In genomic region chr7:31097583-31098248, GRCm38 (mm10) we compare ENCODE assay signal across 8 mouse cellular contexts. TPM values are rescaled to one million over a fixed set of nuclear protein-coding genes. Genes with fewer than 3 reads are reported as not detected.
DNase-seq lines count a peak whose midpoint lies in the region; ATAC-seq and TF ChIP-seq lines count a peak whose summit lies in the region.

No protein-coding gene starts in this region.

- peak; percentile 84 for TF ChIP-seq CTCF in testis, adult 2 months (IDR thresholded peaks at IDR 0.05; ENCODE audit: control insufficient read depth, insufficient read depth, insufficient replicate concordance, low read depth, low read length)

- H3K27me3 ChIP-seq in forebrain, embryonic 13.5 days: no peaks in the 10 kb centered on the region
- no peaks in the 10 kb centered on the region for H3K27me3 ChIP-seq in liver, embryonic 16.5 days (ENCODE audit: control insufficient read depth, insufficient read depth, low read depth, low read length)
- H3K27me3 ChIP-seq in neural tube, embryonic 14.5 days (ENCODE audit: control insufficient read depth, insufficient read depth, low read length): no peaks in the 10 kb centered on the region
- no peaks in the 10 kb centered on the region for H3K27me3 ChIP-seq in testis, adult 2 months (ENCODE audit: control insufficient read depth, insufficient read depth, low read length)

- H3K4me1 ChIP-seq in forebrain, embryonic 13.5 days: no peaks in the 10 kb centered on the region
- no peaks in the 10 kb centered on the region for H3K4me1 ChIP-seq in liver, embryonic 16.5 days (ENCODE audit: control insufficient read depth, low read depth, low read length)
- no peaks in the 10 kb centered on the region for H3K4me1 ChIP-seq in neural tube, embryonic 14.5 days (ENCODE audit: control insufficient read depth, insufficient read depth, low read length)
- H3K4me1 ChIP-seq in testis, adult 2 months (ENCODE audit: control insufficient read depth, insufficient read depth, low read length): no peaks in the 10 kb centered on the region; the same call in 1 of the 2 replicates

- peak overlapping the region; percentile 49 for H3K4me2 ChIP-seq in forebrain, embryonic 13.5 days
- H3K4me2 ChIP-seq in liver, embryonic 16.5 days (ENCODE audit: low read depth, low read length): no peak overlapping the region
- H3K4me2 ChIP-seq in neural tube, embryonic 14.5 days (ENCODE audit: low read depth, low read length): peak overlapping the region; percentile 14; the same call in 1 of the 2 replicates

- H3K9ac ChIP-seq in forebrain, embryonic 13.5 days: no peak overlapping the region
- no peak overlapping the region for H3K9ac ChIP-seq in liver, embryonic 16.5 days (ENCODE audit: low read depth, low read length)
- H3K9ac ChIP-seq in neural tube, embryonic 14.5 days (replicated peaks; ENCODE audit: low read depth, low read length): no peak overlapping the region

- WGBS in forebrain, embryonic 13.5 days: 36% methylated on average over 20 of the region's 20 CpGs
- WGBS in liver, embryonic 16.5 days (ENCODE audit: insufficient replicate concordance): 35% methylated on average over 20 of the region's 20 CpGs
- WGBS in neural tube, embryonic 14.5 days: 39% methylated on average over 20 of the region's 20 CpGs

- no peak for TF ChIP-seq POLR2A in testis, adult 2 months (IDR thresholded peaks at IDR 0.05; ENCODE audit: control insufficient read depth, low read depth, low read length)

- intact Hi-C loops in heart, postnatal 10 days (cut with DNase I): loop anchor here (1.0 to 2.0 kb wide), 2 partner anchors 15 to 38 kb away; partner anchors contain the start of gene Lgi4

- no peak overlapping the region for H3K27ac ChIP-seq in forebrain, embryonic 13.5 days
- no peak overlapping the region for H3K27ac ChIP-seq in liver, embryonic 16.5 days (ENCODE audit: low read length)
- H3K27ac ChIP-seq in neural tube, embryonic 14.5 days (ENCODE audit: low read depth, low read length): no peak overlapping the region
- no peak overlapping the region for H3K27ac ChIP-seq in testis, adult 2 months (ENCODE audit: control insufficient read depth, insufficient read depth, low read depth, low read length)

- DNase-seq in CD8-positive naive resting alpha-beta T cell, adult 2 months (ENCODE audit: low read depth in 2 of 2, low spot score in 2 of 2): peak; percentile 81 to 86
- DNase-seq in c-Kit-positive CD71-positive TER-119-negative erythroid progenitor cells, embryonic 14.5 days (ENCODE audit: low read depth): peak; percentile 59
- DNase-seq in heart, postnatal 10 days: peak; percentile 95 to 96
- DNase-seq in kidney, postnatal 4 days: peak; percentile 96 to 97

- ATAC-seq in forebrain, embryonic 13.5 days: peak; percentile 96
- ATAC-seq in liver, embryonic 16.5 days (ENCODE audit: low read depth): peak; percentile 78
- peak; percentile 94 for ATAC-seq in neural tube, embryonic 14.5 days (ENCODE audit: low read depth)

- H3K36me3 ChIP-seq in forebrain, embryonic 13.5 days (ENCODE audit: poor library complexity, severe bottlenecking): no peaks in the 10 kb centered on the region
- no peaks in the 10 kb centered on the region for H3K36me3 ChIP-seq in liver, embryonic 16.5 days (ENCODE audit: control insufficient read depth, insufficient read depth)
- no peaks in the 10 kb centered on the region for H3K36me3 ChIP-seq in neural tube, embryonic 14.5 days (ENCODE audit: control insufficient read depth, insufficient read depth, low read length)
- H3K36me3 ChIP-seq in testis, adult 2 months (ENCODE audit: control insufficient read depth, insufficient read depth, low read length): no peaks in the 10 kb centered on the region

- H3K4me3 ChIP-seq in forebrain, embryonic 13.5 days: peak overlapping the region; percentile 20
- no peak overlapping the region for H3K4me3 ChIP-seq in liver, embryonic 16.5 days (ENCODE audit: low read depth, low read length)
- H3K4me3 ChIP-seq in neural tube, embryonic 14.5 days (ENCODE audit: low read depth, low read length): no peak overlapping the region
- peak overlapping the region; percentile 73 for H3K4me3 ChIP-seq in testis, adult 2 months (ENCODE audit: control insufficient read depth, low read depth, low read length)

- no peaks in the 10 kb centered on the region for H3K9me3 ChIP-seq in forebrain, embryonic 13.5 days (replicated peaks)
- no peaks in the 10 kb centered on the region for H3K9me3 ChIP-seq in liver, embryonic 16.5 days (replicated peaks; ENCODE audit: control insufficient read depth, low read length)
- H3K9me3 ChIP-seq in neural tube, embryonic 14.5 days (ENCODE audit: control insufficient read depth, low read length): no peaks in the 10 kb centered on the region

RNA-seq across cellular contexts. Expression of gene Hpn, which starts 17.4 kb away (rescaled TPM):
- not detected in 2 replicates for polyA plus RNA-seq in forebrain, embryonic 13.5 days (2015; fragmentation: Nextera tagmentation; extraction: Ambion mirVana)
- total RNA-seq in heart, postnatal 10 days (2021): 1 to 10 TPM; 2.5 to 3.0 TPM
- 129 and 145 TPM in 2 replicates for polyA plus RNA-seq in liver, embryonic 16.5 days (2015; fragmentation: Nextera tagmentation; extraction: Ambion mirVana)
- polyA plus RNA-seq in neural tube, embryonic 14.5 days (2014; fragmentation: Nextera tagmentation; extraction: Ambion mirVana): 0.67 TPM in 1 of 2 replicates, not detected in the other
- 0.73 and 2.1 TPM in 2 replicates for polyA plus RNA-seq in testis, adult 2 months (2012; rRNA removed)

RNA-seq across cellular contexts. Expression of gene Fxyd3, which starts 21.2 kb away (rescaled TPM):
- 0.08 TPM in 1 of 2 replicates, not detected in the other for polyA plus RNA-seq in forebrain, embryonic 13.5 days (2015; fragmentation: Nextera tagmentation; extraction: Ambion mirVana)
- 1 to 10 TPM; 2.8 to 5.1 TPM for total RNA-seq in heart, postnatal 10 days (2021)
- 0.51 and 1.1 TPM in 2 replicates for polyA plus RNA-seq in liver, embryonic 16.5 days (2015; fragmentation: Nextera tagmentation; extraction: Ambion mirVana)
- 0.35 TPM in 1 of 2 replicates, not detected in the other for polyA plus RNA-seq in neural tube, embryonic 14.5 days (2014; fragmentation: Nextera tagmentation; extraction: Ambion mirVana)
- 0.64 and 6.4 TPM in 2 replicates for polyA plus RNA-seq in testis, adult 2 months (2012; rRNA removed)

RNA-seq across cellular contexts. Expression of gene Scn1b, which starts 29.1 kb away (rescaled TPM):
- polyA plus RNA-seq in forebrain, embryonic 13.5 days (2015; fragmentation: Nextera tagmentation; extraction: Ambion mirVana): 1.1 and 1.3 TPM in 2 replicates
- total RNA-seq in heart, postnatal 10 days (2021): 10 to 100 TPM; 13.2 to 13.9 TPM
- 0.75 and 0.76 TPM in 2 replicates for polyA plus RNA-seq in liver, embryonic 16.5 days (2015; fragmentation: Nextera tagmentation; extraction: Ambion mirVana)
- polyA plus RNA-seq in neural tube, embryonic 14.5 days (2014; fragmentation: Nextera tagmentation; extraction: Ambion mirVana): 12.0 and 17.6 TPM in 2 replicates
- 1.4 and 1.8 TPM in 2 replicates for polyA plus RNA-seq in testis, adult 2 months (2012; rRNA removed)

RNA-seq across cellular contexts. Expression of gene Lgi4, which starts 38.6 kb away (rescaled TPM):
- 0.19 and 0.26 TPM in 2 replicates for polyA plus RNA-seq in forebrain, embryonic 13.5 days (2015; fragmentation: Nextera tagmentation; extraction: Ambion mirVana)
- total RNA-seq in heart, postnatal 10 days (2021): 1 to 10 TPM; 3.0 to 4.3 TPM
- 0.02 and 0.12 TPM in 2 replicates for polyA plus RNA-seq in liver, embryonic 16.5 days (2015; fragmentation: Nextera tagmentation; extraction: Ambion mirVana)
- 1.1 TPM in 1 of 2 replicates, not detected in the other for polyA plus RNA-seq in neural tube, embryonic 14.5 days (2014; fragmentation: Nextera tagmentation; extraction: Ambion mirVana)
- polyA plus RNA-seq in testis, adult 2 months (2012; rRNA removed): 2.0 TPM in 2 replicates

RNA-seq across cellular contexts. Expression of gene Fxyd1, which starts 40.7 kb away (rescaled TPM):
- polyA plus RNA-seq in forebrain, embryonic 13.5 days (2015; fragmentation: Nextera tagmentation; extraction: Ambion mirVana): 2.5 and 3.9 TPM in 2 replicates
- 100 to 1,000 TPM; 695 to 726 TPM for total RNA-seq in heart, postnatal 10 days (2021)
- 120 and 130 TPM in 2 replicates for polyA plus RNA-seq in liver, embryonic 16.5 days (2015; fragmentation: Nextera tagmentation; extraction: Ambion mirVana)
- 9.6 and 22.9 TPM in 2 replicates for polyA plus RNA-seq in neural tube, embryonic 14.5 days (2014; fragmentation: Nextera tagmentation; extraction: Ambion mirVana)
- polyA plus RNA-seq in testis, adult 2 months (2012; rRNA removed): 94.7 and 104 TPM in 2 replicates

Comparison
In these comparisons a context has a peak if more than half of its experiments do, and no peak if none do; other contexts are left out.
1. H3K4me3 ChIP-seq: peak in forebrain, embryonic 13.5 days (single experiment) and testis, adult 2 months (single experiment); none in liver, embryonic 16.5 days (single experiment) and neural tube, embryonic 14.5 days (single experiment).
2. RNA of gene Hpn, which starts 17.4 kb away (polyA plus RNA-seq): 129 to 145 TPM in liver, embryonic 16.5 days; 0.73 to 2.1 TPM in testis, adult 2 months, 0.67 TPM in neural tube, embryonic 14.5 days and not detected in forebrain, embryonic 13.5 days; every median in the first group is over 10 times any median in the second.
3. Peak in every context shown above with its lines, with median percentiles within 50 percentile points of each other: DNase-seq and ATAC-seq.